Mouse (Mus musculus) MEL (cell line): ENCODE measurements around the gene Esrp2. TPM values are rescaled to one million over a fixed set of nuclear protein-coding genes. Genes with fewer than 3 reads are reported as not detected.

ENCODE experiments used
- DNase-seq: peaks from one replicate; pipeline ENCODE4 v3.0.0; 2011; ENCODE audit warnings: low read depth, low spot score
- H3K27ac ChIP-seq: 2 replicates; pipeline ENCODE4 v1.5.1; 2012; ENCODE audit warnings: low read depth, mild to moderate bottlenecking, control low read depth, low read length, moderate library complexity; ENCODE audit not compliant: control insufficient read depth
- H3K27me3 ChIP-seq, 2 experiments: fragments of 150-350 bp in 1 of 2; sonication (generic) in 1 of 2; 2 replicates each; pipeline ENCODE4 v1.6.1; 2012; ENCODE audit warnings: low read length in 2 of 2, mild to moderate bottlenecking in 2 of 2, improper control_type of control experiment in 1 of 2, moderate library complexity in 1 of 2; ENCODE audit not compliant: insufficient read depth in 2 of 2, control insufficient read depth in 1 of 2
- H3K36me3 ChIP-seq, 2 experiments: 2 replicates each; pipeline ENCODE4 v1.6.1; 2012 to 2014; ENCODE audit warnings: low read length in 2 of 2, improper control_type of control experiment in 1 of 2, inconsistent platforms in 1 of 2, mild to moderate bottlenecking in 1 of 2; ENCODE audit not compliant: insufficient read depth in 2 of 2, control insufficient read depth in 1 of 2
- H3K4me1 ChIP-seq, 2 experiments: fragments of 150-350 bp in 1 of 2; sonication (generic) in 1 of 2; 2 replicates each; pipeline ENCODE4 v1.6.1; 2012; ENCODE audit warnings: low read length in 2 of 2, improper control_type of control experiment in 1 of 2, mild to moderate bottlenecking in 1 of 2; ENCODE audit not compliant: insufficient read depth in 2 of 2, control insufficient read depth in 1 of 2
- H3K4me3 ChIP-seq, 2 experiments: fragments of 150-350 bp in 1 of 2; sonication (generic) in 1 of 2; 2 replicates each; pipeline ENCODE4 v1.5.1; 2012; ENCODE audit warnings: low read depth in 2 of 2, low read length in 2 of 2, mild to moderate bottlenecking in 2 of 2, moderate library complexity in 2 of 2, control low read depth in 1 of 2, improper control_type of control experiment in 1 of 2; ENCODE audit not compliant: control insufficient read depth in 1 of 2, insufficient read depth in 1 of 2
- H3K79me2 ChIP-seq: 2 replicates; pipeline ENCODE4 v1.6.1; 2012; ENCODE audit warnings: mild to moderate bottlenecking, low read length, moderate library complexity; ENCODE audit not compliant: control insufficient read depth, poor library complexity, insufficient read depth
- H3K9ac ChIP-seq: 2 replicates; pipeline ENCODE4 v1.6.1; 2012; ENCODE audit warnings: low read depth, mild to moderate bottlenecking, control low read depth, low read length, moderate library complexity; ENCODE audit not compliant: control insufficient read depth, poor library complexity, severe bottlenecking
- H3K9me3 ChIP-seq: fragments of 150-350 bp; sonication (generic); replicated peaks from 2 replicates; pipeline ENCODE4 v1.6.1; 2012; ENCODE audit warnings: mild to moderate bottlenecking, low read length, improper control_type of control experiment, moderate library complexity; ENCODE audit not compliant: insufficient read depth
- BHLHE40 ChIP-seq: IDR thresholded peaks from 2 replicates; pipeline ENCODE4 v1.6.1; 2012; ENCODE audit warnings: low read depth, mild to moderate bottlenecking, inconsistent platforms, low read length, improper control_type of control experiment, borderline replicate concordance
- CHD2 ChIP-seq: IDR thresholded peaks from 2 replicates; pipeline ENCODE4 v1.6.1; 2011; ENCODE audit warnings: low read length, improper control_type of control experiment
- E2F4 ChIP-seq: IDR thresholded peaks from 2 replicates; pipeline ENCODE4 v1.6.1; 2011; ENCODE audit warnings: low read depth, low read length, improper control_type of control experiment, borderline replicate concordance
- GABPA ChIP-seq: IDR thresholded peaks from 2 replicates; pipeline ENCODE4 v1.6.1; 2012; ENCODE audit warnings: low read depth, mild to moderate bottlenecking, inconsistent platforms, low read length, improper control_type of control experiment, moderate library complexity
- GATA1 ChIP-seq: IDR thresholded peaks from 2 replicates; pipeline ENCODE4 v1.6.1; 2011; ENCODE audit warnings: low read depth, low read length, improper control_type of control experiment
- HCFC1 ChIP-seq: IDR thresholded peaks from 2 replicates; pipeline ENCODE4 v1.6.1; 2012; ENCODE audit warnings: low read depth, mild to moderate bottlenecking, inconsistent platforms, low read length, improper control_type of control experiment, moderate library complexity
- JUND ChIP-seq: IDR thresholded peaks from 2 replicates; pipeline ENCODE4 v1.6.1; 2011; ENCODE audit warnings: low read depth, mild to moderate bottlenecking, improper control_type of control experiment, low read length
- KAT2A ChIP-seq: conservative IDR thresholded peaks from 2 replicates; pipeline ENCODE4 v1.6.1; 2012; ENCODE audit warnings: low read depth, low read length, improper control_type of control experiment, inconsistent platforms
- MAFK ChIP-seq: IDR thresholded peaks from 2 replicates; pipeline ENCODE4 v1.6.1; 2011; ENCODE audit warnings: low read depth, mild to moderate bottlenecking, low read length, improper control_type of control experiment, borderline replicate concordance
- MAX ChIP-seq: IDR thresholded peaks from 2 replicates; pipeline ENCODE4 v1.6.1; 2011; ENCODE audit warnings: low read length, improper control_type of control experiment
- MEF2A ChIP-seq: IDR thresholded peaks from 2 replicates; pipeline ENCODE4 v1.6.1; 2014; ENCODE audit warnings: low read depth, mild to moderate bottlenecking, inconsistent platforms, low read length, improper control_type of control experiment; ENCODE audit not compliant: poor library complexity, insufficient replicate concordance, severe bottlenecking; ENCODE audit errors: extremely low read depth
- MXI1 ChIP-seq: IDR thresholded peaks from 2 replicates; pipeline ENCODE4 v1.6.1; 2011; ENCODE audit warnings: mild to moderate bottlenecking, low read depth, low read length, improper control_type of control experiment
- MYB ChIP-seq: IDR thresholded peaks from 2 replicates; pipeline ENCODE4 v1.6.1; 2011; ENCODE audit warnings: mild to moderate bottlenecking, low read depth, low read length, improper control_type of control experiment
- MYC ChIP-seq: IDR thresholded peaks from 2 replicates; pipeline ENCODE4 v1.6.1; 2011; ENCODE audit warnings: low read depth, mild to moderate bottlenecking, low read length, improper control_type of control experiment, moderate library complexity
- NELFE ChIP-seq: IDR thresholded peaks from 2 replicates; pipeline ENCODE4 v1.6.1; 2011; ENCODE audit warnings: low read depth, low read length, improper control_type of control experiment
- POLR2A ChIP-seq, 2 experiments: IDR thresholded peaks; 2 replicates each; pipeline ENCODE4 v1.6.1; 2011 to 2012; ENCODE audit warnings: low read length in 2 of 2, mild to moderate bottlenecking in 2 of 2, control low read depth in 1 of 2, improper control_type of control experiment in 1 of 2, low read depth in 1 of 2, moderate library complexity in 1 of 2; ENCODE audit not compliant: control insufficient read depth in 1 of 2, insufficient read depth in 1 of 2, poor library complexity in 1 of 2
- POLR2AphosphoS2 ChIP-seq: IDR thresholded peaks from 2 replicates; pipeline ENCODE4 v1.6.1; 2011; ENCODE audit warnings: low read length, improper control_type of control experiment
- POLR2AphosphoS5 ChIP-seq: IDR thresholded peaks from 2 replicates; pipeline ENCODE4 v1.6.1; 2012; ENCODE audit warnings: low read depth, borderline replicate concordance, mild to moderate bottlenecking, inconsistent platforms, low read length, moderate library complexity, mixed read lengths
- SIN3A ChIP-seq: IDR thresholded peaks from 2 replicates; pipeline ENCODE4 v1.6.1; 2012; ENCODE audit warnings: low read length, improper control_type of control experiment, inconsistent platforms
- SMC3 ChIP-seq: IDR thresholded peaks from 2 replicates; pipeline ENCODE4 v1.6.1; 2011; ENCODE audit warnings: low read depth, low read length, improper control_type of control experiment
- TAL1 ChIP-seq: IDR thresholded peaks from 2 replicates; pipeline ENCODE4 v1.6.1; 2012; ENCODE audit warnings: mild to moderate bottlenecking, inconsistent platforms, low read length, moderate library complexity, mixed read lengths
- TBP ChIP-seq: IDR thresholded peaks from 2 replicates; pipeline ENCODE4 v1.8.0; 2011; ENCODE audit warnings: low read depth, low read length, improper control_type of control experiment
- TCF12 ChIP-seq: IDR thresholded peaks from 2 replicates; pipeline ENCODE4 v1.6.1; 2014; ENCODE audit warnings: low read depth, mild to moderate bottlenecking, inconsistent platforms, low read length, improper control_type of control experiment, moderate library complexity
- UBTF ChIP-seq: IDR thresholded peaks from 2 replicates; pipeline ENCODE4 v1.6.1; 2012; ENCODE audit warnings: low read depth, mild to moderate bottlenecking, inconsistent platforms, low read length, improper control_type of control experiment, moderate library complexity, borderline replicate concordance; ENCODE audit not compliant: insufficient read depth
- USF1 ChIP-seq: IDR thresholded peaks from 2 replicates; pipeline ENCODE4 v1.6.1; 2014; ENCODE audit warnings: low read depth, mild to moderate bottlenecking, inconsistent platforms, low read length, improper control_type of control experiment, moderate library complexity
- USF2 ChIP-seq, 2 experiments: IDR thresholded peaks; 2 replicates each; pipeline ENCODE4 v1.6.1; 2011 to 2012; ENCODE audit warnings: improper control_type of control experiment in 2 of 2, low read length in 2 of 2, borderline replicate concordance in 1 of 2, inconsistent platforms in 1 of 2, low read depth in 1 of 2, mild to moderate bottlenecking in 1 of 2; ENCODE audit not compliant: insufficient read depth in 1 of 2
- ZC3H11A ChIP-seq: IDR thresholded peaks from 2 replicates; pipeline ENCODE4 v1.6.1; 2012; ENCODE audit warnings: low read depth, mild to moderate bottlenecking, inconsistent platforms, low read length, improper control_type of control experiment
- ZKSCAN1 ChIP-seq: IDR thresholded peaks from 2 replicates; pipeline ENCODE4 v1.6.1; 2012; ENCODE audit warnings: low read depth, mild to moderate bottlenecking, inconsistent platforms, low read length, improper control_type of control experiment, moderate library complexity
- ZMIZ1 ChIP-seq: IDR thresholded peaks from 2 replicates; pipeline ENCODE4 v1.6.1; 2012; ENCODE audit warnings: low read depth, mild to moderate bottlenecking, inconsistent platforms, low read length, improper control_type of control experiment, moderate library complexity
- polyA plus RNA-seq, 2 experiments: library from polyadenylated mRNA; stranded (reverse) in 1 of 2; unstranded in 1 of 2; fragments of >175 nt in 1 of 2; fragments of >200 nt in 1 of 2; gene quantifications; 2 replicates each; pipeline versions ENCODE4 v1.2.1 to v1.2.4; 2012; ENCODE audit warnings: low replicate concordance in 2 of 2, low read depth in 1 of 2; ENCODE audit not compliant: insufficient read length in 2 of 2, insufficient read depth in 1 of 2, missing spikeins in 1 of 2
- total RNA-seq: library from RNA; depleted of rRNA; stranded (reverse); fragments of 300-350 nt; gene quantifications from 2 replicates; pipeline ENCODE4 v1.2.3, GENCODE M21; 2012

The Esrp2 gene
- total and polyA plus RNA-seq, 3 experiments: 2.3 to 4.5 TPM; not detected in 1

DNA sequence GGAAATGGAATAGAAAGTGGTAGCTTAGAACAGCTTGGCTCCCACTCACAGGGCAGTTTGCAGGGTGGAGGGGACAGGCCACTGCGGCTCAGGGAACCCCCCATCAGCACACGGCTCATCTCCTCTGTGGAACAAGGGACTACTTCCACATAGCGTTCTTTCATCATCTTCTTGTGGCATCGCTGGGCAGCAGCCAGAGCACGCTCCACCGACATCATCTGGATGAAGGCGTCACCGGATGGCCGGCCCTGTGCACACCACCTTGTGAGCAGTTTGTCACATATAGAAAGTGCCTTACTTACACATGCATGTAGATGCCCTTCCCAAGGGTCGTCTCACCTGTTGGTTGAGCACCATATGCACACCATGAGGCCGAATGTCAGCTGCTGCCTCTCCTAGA is 4.4 kb downstream of the Esrp2 start:
- TF ChIP-seq JUND: no peak
- no peak for TF ChIP-seq GABPA
- no peak for TF ChIP-seq TAL1
- TF ChIP-seq SMC3: no peak
- TF ChIP-seq MXI1: no peak
- H3K79me2 ChIP-seq: no peaks in the 10 kb centered on the region; the same call in 1 of the 2 replicates
- peaks cover 5 to 22% of the 10 kb centered on the region in 2 experiments for H3K4me1 ChIP-seq
- H3K27ac ChIP-seq: peak overlapping the region; percentile 70
- DNase-seq: no peak
- no peak overlapping the region for H3K4me3 ChIP-seq
- peaks cover 9 to 19% of the 10 kb centered on the region in 2 experiments for H3K36me3 ChIP-seq
- peaks cover 0 to 7% of the 10 kb centered on the region in 2 experiments; a peak in 2 of 4 replicates for H3K27me3 ChIP-seq
- no peak overlapping the region for H3K9ac ChIP-seq
- no peaks in the 10 kb centered on the region for H3K9me3 ChIP-seq

DNA sequence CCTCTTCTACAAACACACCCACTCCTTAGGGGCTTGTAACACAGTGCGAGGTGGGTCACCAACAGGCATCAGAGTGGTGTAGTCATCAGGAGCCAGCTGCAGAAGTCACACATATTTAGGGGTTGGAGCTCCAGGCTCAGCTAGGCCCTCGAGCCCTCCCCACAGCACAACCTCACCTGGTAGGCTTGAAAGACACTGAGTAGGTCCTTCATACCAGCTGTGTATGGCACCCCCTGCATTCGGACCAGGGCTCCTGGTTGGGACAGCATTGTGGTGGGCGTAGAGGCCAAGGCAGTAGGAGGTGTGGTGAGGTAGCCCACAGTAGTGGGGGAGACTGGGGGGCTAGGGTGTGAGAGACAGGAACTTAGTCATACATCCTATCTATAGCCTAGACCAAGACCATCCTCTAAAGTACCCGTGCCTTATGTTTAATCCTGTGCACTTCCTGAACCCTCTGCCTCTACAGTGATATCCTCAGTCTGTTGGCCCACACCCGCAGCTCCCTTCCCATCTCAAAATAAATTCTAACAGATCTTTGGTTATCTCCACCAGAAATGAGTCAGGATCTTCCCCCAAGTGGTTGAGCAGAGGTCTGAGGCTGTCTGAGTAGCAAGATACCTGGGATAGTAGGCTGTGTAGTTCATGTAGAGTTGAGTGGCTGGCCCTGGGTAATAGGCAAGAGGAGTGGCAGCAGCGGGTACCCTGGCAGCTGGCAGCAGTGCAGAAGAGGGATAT is 5.1 kb downstream of the Esrp2 start:
- H3K27ac ChIP-seq: peak overlapping the region; percentile 70
- no peaks in the 10 kb centered on the region; the same call in 1 of the 2 replicates for H3K79me2 ChIP-seq
- peaks cover 8 to 22% of the 10 kb centered on the region in 2 experiments for H3K4me1 ChIP-seq
- no peak overlapping the region for H3K4me3 ChIP-seq
- peak; percentile 86 for DNase-seq
- H3K9me3 ChIP-seq: no peaks in the 10 kb centered on the region
- peaks cover 0 to 5% of the 10 kb centered on the region in 2 experiments; a peak in 2 of 4 replicates for H3K27me3 ChIP-seq
- H3K9ac ChIP-seq: no peak overlapping the region
- H3K36me3 ChIP-seq: peaks cover 9 to 22% of the 10 kb centered on the region in 2 experiments
- TF ChIP-seq USF2 (IDR thresholded peaks at IDR 0.05; ENCODE audit: borderline replicate concordance in 1 of 2, insufficient read depth in 1 of 2, low read depth in 1 of 2, low read length in 2 of 2) (no peak), MAX (no peak), SMC3 (no peak), JUND (0 out of 2 replicates have a peak, but pooled peaks have one; percentile 41), ZMIZ1 (no peak), KAT2A (no peak), NELFE (no peak), HCFC1 (no peak), GATA1 (peak; percentile 81), POLR2AphosphoS5 (no peak), UBTF (0 out of 2 replicates have a peak, but pooled peaks have one; percentile 55), USF1 (no peak), MYC (no peak), MXI1 (no peak), ZKSCAN1 (no peak; the same call in 1 of the 2 replicates), SIN3A (0 out of 2 replicates have a peak, but pooled peaks have one; percentile 29), MAFK (no peak), CHD2 (no peak), BHLHE40 (no peak), GABPA (no peak), MEF2A (0 out of 2 replicates have a peak, but pooled peaks have one; percentile 64), TCF12 (peak; percentile 84), TAL1 (peak; percentile 42), TBP (peak; percentile 54; the same call in 1 of the 2 replicates), POLR2A (IDR thresholded peaks at IDR 0.05; ENCODE audit: control insufficient read depth in 1 of 2, insufficient read depth in 1 of 2, low read depth in 1 of 2, low read length in 2 of 2, poor library complexity in 1 of 2) (no peak; a peak in 1 of 4 replicates), MYB (peak; percentile 83), ZC3H11A (no peak), E2F4 (no peak), POLR2AphosphoS2 (no peak)
